Mouse (Mus musculus): ENCODE measurements around the gene Pak1. TPM values are rescaled to one million over a fixed set of nuclear protein-coding genes. Genes with fewer than 3 reads are reported as not detected.

Gene Pak1
- polyA plus RNA-seq, 1 experiment from 2014 or later: 171 TPM

DNA sequence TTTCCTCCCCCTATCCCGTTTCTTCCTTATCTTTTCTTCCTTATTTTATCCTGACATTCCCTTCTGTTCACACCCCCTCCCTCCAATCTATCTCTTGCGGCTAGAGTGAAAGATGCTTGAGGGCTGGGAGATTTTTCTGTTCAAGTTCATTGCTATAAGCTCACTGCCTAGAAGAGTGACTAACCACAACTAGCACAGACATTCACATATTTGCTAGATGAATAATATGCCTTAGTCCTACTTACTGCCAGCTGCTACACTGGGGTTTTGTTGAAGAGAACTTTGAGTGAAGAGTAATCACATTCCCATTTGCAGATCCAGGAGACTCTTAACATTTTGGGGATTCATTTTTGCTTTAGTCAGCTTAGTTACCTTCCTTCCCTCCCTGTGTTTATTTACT lies 4.0 kb downstream of the Pak1 start:
- Histone ChIP-seq H3K4me2 (ENCODE audit: low read length) (no peak overlapping the region), H3K27me3 (ENCODE audit: control insufficient read depth, insufficient read depth, low read length) (no peaks in the 10 kb centered on the region), H3K4me1 (ENCODE audit: control insufficient read depth, insufficient read depth, low read length) (peaks cover 18% of the 10 kb centered on the region), H3K27ac (replicated peaks; ENCODE audit: low read depth, low read length) (no peak overlapping the region), H3K36me3 (ENCODE audit: control insufficient read depth, insufficient read depth, low read length) (no peaks in the 10 kb centered on the region), H3K4me3 (replicated peaks; ENCODE audit: low read depth, low read length) (no peak overlapping the region), H3K9ac (replicated peaks; ENCODE audit: low read length) (no peak overlapping the region), H3K9me3 (ENCODE audit: control insufficient read depth, low read length) (no peaks in the 10 kb centered on the region)
- no peak for ATAC-seq (ENCODE audit: low FRiP score, low TSS enrichment)
- DNase-seq: no peak
- 73% methylated on average over 2 of the region's 2 CpGs for WGBS

DNA sequence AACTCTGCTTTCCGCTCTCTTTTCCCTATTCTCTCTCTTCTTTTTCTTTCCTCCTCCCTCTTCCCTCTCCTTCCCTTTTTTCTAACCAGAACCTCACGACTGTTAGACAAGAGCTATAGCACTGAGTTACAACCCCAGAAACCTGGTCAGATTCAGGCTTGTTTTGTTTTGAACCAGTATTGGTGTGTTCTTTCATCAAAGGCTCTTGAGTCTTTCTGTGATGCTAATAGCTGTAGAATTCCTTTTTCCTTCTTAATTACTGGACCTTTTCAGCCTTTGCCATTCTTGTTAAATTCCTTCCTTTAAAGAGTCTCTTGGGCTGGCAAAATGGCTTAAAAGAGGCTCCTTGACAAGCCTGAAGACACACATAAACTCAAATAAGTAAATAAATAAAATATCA lies 14.8 kb downstream of the Pak1 start:
- WGBS: 42% methylated on average over 2 of the region's 2 CpGs
- Histone ChIP-seq H3K4me3 (replicated peaks; ENCODE audit: low read depth, low read length) (no peak overlapping the region), H3K36me3 (ENCODE audit: control insufficient read depth, insufficient read depth, low read length) (no peaks in the 10 kb centered on the region), H3K4me1 (ENCODE audit: control insufficient read depth, insufficient read depth, low read length) (peaks cover 19% of the 10 kb centered on the region), H3K27me3 (ENCODE audit: control insufficient read depth, insufficient read depth, low read length) (no peaks in the 10 kb centered on the region), H3K9me3 (ENCODE audit: control insufficient read depth, low read length) (no peaks in the 10 kb centered on the region), H3K4me2 (ENCODE audit: low read length) (no peak overlapping the region), H3K27ac (replicated peaks; ENCODE audit: low read depth, low read length) (peak overlapping the region; percentile 53; the same call in 1 of the 2 replicates), H3K9ac (replicated peaks; ENCODE audit: low read length) (no peak overlapping the region)
- no peak for DNase-seq
- no peak for ATAC-seq (ENCODE audit: low FRiP score, low TSS enrichment)

DNA sequence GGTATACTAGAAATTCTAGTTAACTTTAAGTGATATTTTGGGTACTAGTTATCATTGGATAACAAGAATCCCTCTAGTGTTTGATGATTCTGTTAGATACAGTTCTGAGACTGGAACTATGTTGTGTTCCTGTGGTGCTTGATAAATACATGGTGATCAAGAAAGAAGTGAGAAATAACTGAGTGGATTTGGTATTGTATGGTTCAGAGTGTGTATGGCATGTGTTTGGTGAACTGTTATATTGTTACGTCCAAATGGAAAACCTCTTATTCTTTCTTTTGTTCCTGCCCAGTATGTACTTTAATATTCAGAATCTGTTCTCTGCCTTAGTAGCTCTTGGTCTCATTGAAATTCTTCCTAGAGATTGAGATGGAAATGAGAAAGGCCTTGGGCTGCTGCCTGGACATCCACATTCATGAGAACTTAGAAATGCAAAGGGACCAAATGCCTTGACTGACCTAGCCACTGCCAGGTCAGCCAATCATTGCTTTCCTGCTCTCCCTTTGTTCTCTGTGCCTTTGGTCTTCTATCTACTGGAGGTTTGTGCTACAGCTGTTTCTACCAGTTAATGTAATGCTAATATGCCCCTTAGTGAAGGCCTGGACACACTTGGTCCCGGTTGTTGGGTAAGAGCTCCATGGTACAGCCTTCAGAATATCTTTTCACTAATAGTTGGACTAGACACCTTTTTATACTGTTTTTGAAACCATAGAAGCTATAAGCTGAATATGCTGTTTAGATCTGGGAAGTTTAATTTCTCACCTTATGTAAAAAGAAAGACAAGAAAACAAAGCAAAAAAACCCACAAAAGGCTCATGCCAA lies 16.1 kb downstream of the Pak1 start:
- Histone ChIP-seq H3K4me2 (ENCODE audit: low read length) (no peak overlapping the region), H3K4me3 (replicated peaks; ENCODE audit: low read depth, low read length) (no peak overlapping the region), H3K36me3 (ENCODE audit: control insufficient read depth, insufficient read depth, low read length) (no peaks in the 10 kb centered on the region), H3K27me3 (ENCODE audit: control insufficient read depth, insufficient read depth, low read length) (no peaks in the 10 kb centered on the region), H3K27ac (replicated peaks; ENCODE audit: low read depth, low read length) (peak overlapping the region; percentile 70), H3K9ac (replicated peaks; ENCODE audit: low read length) (no peak overlapping the region), H3K4me1 (ENCODE audit: control insufficient read depth, insufficient read depth, low read length) (peaks cover 14% of the 10 kb centered on the region), H3K9me3 (ENCODE audit: control insufficient read depth, low read length) (no peaks in the 10 kb centered on the region)
- ATAC-seq (ENCODE audit: low FRiP score, low TSS enrichment): peak; percentile 88; the same call in 1 of the 2 replicates
- DNase-seq: peak; percentile 63
- WGBS: 6% methylated on average over 2 of the region's 2 CpGs

DNA sequence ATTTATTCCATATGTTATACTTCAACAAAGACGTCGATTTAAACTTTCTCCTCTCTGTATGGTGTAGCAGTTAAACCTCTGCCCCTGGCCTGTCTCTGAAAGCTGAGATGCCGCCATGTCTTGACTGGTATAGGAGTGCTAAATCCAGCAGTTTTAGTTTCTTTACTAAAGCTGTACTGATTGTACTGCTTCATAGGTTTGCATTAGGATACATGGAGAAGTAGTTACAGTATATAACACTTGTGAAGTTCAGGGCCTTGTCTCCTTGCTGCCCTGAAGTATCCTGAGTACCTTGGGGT lies 16.7 kb downstream of the Pak1 start:
- Histone ChIP-seq H3K4me1 (ENCODE audit: control insufficient read depth, insufficient read depth, low read length) (peaks cover 14% of the 10 kb centered on the region), H3K36me3 (ENCODE audit: control insufficient read depth, insufficient read depth, low read length) (no peaks in the 10 kb centered on the region), H3K9ac (replicated peaks; ENCODE audit: low read length) (no peak overlapping the region), H3K27ac (replicated peaks; ENCODE audit: low read depth, low read length) (peak overlapping the region; percentile 70), H3K4me3 (replicated peaks; ENCODE audit: low read depth, low read length) (no peak overlapping the region), H3K27me3 (ENCODE audit: control insufficient read depth, insufficient read depth, low read length) (no peaks in the 10 kb centered on the region), H3K9me3 (ENCODE audit: control insufficient read depth, low read length) (no peaks in the 10 kb centered on the region), H3K4me2 (ENCODE audit: low read length) (no peak overlapping the region)
- ATAC-seq (ENCODE audit: low FRiP score, low TSS enrichment): no peak
- 27% methylated on average over 3 of the region's 3 CpGs for WGBS
- peak; percentile 8 for DNase-seq

DNA sequence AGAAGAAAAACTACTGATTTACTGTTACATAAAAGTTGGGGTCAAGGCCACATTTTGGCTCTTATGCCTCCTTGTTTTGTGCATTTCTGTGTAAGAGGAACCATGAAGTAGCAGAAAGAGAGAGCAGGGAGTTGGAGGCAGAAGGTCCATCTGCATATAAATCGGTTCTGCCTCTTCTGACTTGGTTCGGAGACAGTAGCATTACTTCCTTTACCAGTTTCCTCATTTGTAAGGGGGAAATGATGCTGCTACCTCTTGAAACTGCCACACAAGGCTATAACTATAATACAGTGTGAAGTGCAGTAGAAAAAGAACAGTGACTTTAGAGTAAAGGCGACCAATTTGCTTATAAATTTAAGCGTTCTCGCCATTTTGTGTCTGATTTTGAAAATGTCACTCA lies 21.0 kb downstream of the Pak1 start:
- Histone ChIP-seq H3K4me1 (ENCODE audit: control insufficient read depth, insufficient read depth, low read length) (peaks cover 5% of the 10 kb centered on the region; the same call in 1 of the 2 replicates), H3K27ac (replicated peaks; ENCODE audit: low read depth, low read length) (no peak overlapping the region), H3K9me3 (ENCODE audit: control insufficient read depth, low read length) (no peaks in the 10 kb centered on the region), H3K27me3 (ENCODE audit: control insufficient read depth, insufficient read depth, low read length) (no peaks in the 10 kb centered on the region), H3K9ac (replicated peaks; ENCODE audit: low read length) (no peak overlapping the region), H3K4me3 (replicated peaks; ENCODE audit: low read depth, low read length) (no peak overlapping the region), H3K36me3 (ENCODE audit: control insufficient read depth, insufficient read depth, low read length) (no peaks in the 10 kb centered on the region), H3K4me2 (ENCODE audit: low read length) (no peak overlapping the region)
- 82% methylated on average over 5 of the region's 5 CpGs for WGBS
- DNase-seq (no peak), ATAC-seq (ENCODE audit: low FRiP score, low TSS enrichment) (no peak)

DNA sequence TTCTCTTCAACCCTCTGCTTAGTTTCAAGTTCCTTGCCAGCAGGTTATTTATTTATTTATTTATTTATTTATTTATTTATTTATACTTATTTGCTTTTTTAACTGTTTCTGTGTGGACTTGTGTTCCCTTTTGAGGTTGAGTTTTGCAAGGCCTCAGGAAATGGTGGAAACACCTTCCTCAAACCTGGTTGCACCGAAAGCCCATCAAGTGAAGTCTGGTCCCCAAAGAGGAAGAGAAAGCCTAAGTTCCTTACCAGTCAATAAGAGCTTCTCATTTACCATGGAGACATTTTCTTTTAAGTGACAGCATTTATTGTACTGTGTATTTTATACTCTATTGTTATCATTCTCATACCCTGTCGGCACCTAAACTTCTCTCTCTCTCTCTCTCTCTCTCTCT lies 33.5 kb downstream of the Pak1 start:
- ATAC-seq (ENCODE audit: low FRiP score, low TSS enrichment) (no peak), DNase-seq (no peak)
- no peak overlapping the region for H3K4me2 ChIP-seq (ENCODE audit: low read length)
- H3K36me3 ChIP-seq (ENCODE audit: control insufficient read depth, insufficient read depth, low read length): no peaks in the 10 kb centered on the region
- H3K27ac ChIP-seq (replicated peaks; ENCODE audit: low read depth, low read length): no peak overlapping the region
- H3K4me3 ChIP-seq (replicated peaks; ENCODE audit: low read depth, low read length): no peak overlapping the region
- 80% methylated on average over 2 of the region's 2 CpGs for WGBS
- H3K9me3 ChIP-seq (ENCODE audit: control insufficient read depth, low read length): no peaks in the 10 kb centered on the region
- H3K9ac ChIP-seq (replicated peaks; ENCODE audit: low read length): no peak overlapping the region
- H3K4me1 ChIP-seq (ENCODE audit: control insufficient read depth, insufficient read depth, low read length): no peaks in the 10 kb centered on the region
- no peaks in the 10 kb centered on the region for H3K27me3 ChIP-seq (ENCODE audit: control insufficient read depth, insufficient read depth, low read length)

DNA sequence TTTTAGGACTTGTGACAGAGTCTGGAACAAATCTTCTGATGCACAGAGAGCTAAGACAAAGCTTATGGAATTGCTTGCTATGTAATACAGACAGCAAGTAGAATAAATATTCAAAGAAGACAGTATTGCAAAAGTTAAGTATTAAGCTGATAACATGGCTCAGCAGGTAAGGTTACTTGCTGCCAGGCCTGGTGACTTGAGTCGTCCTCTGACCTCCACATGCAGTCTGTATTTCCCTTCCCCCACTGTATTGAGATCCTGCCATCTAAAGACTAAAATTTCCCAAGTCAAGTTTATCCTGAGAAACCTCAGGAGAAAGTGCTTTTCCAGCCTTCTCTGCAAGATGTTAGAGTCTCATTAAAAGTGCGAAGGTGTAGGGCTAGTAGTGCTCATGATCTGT lies 40.8 kb downstream of the Pak1 start:
- H3K27me3 ChIP-seq (ENCODE audit: control insufficient read depth, insufficient read depth, low read length): no peaks in the 10 kb centered on the region
- H3K36me3 ChIP-seq (ENCODE audit: control insufficient read depth, insufficient read depth, low read length): no peaks in the 10 kb centered on the region
- H3K27ac ChIP-seq (replicated peaks; ENCODE audit: low read depth, low read length): no peak overlapping the region
- no peak overlapping the region for H3K4me3 ChIP-seq (replicated peaks; ENCODE audit: low read depth, low read length)
- no peak overlapping the region for H3K9ac ChIP-seq (replicated peaks; ENCODE audit: low read length)
- H3K9me3 ChIP-seq (ENCODE audit: control insufficient read depth, low read length): no peaks in the 10 kb centered on the region
- DNase-seq: no peak
- 82% methylated on average over 2 of the region's 2 CpGs for WGBS
- H3K4me1 ChIP-seq (ENCODE audit: control insufficient read depth, insufficient read depth, low read length): no peaks in the 10 kb centered on the region
- no peak for ATAC-seq (ENCODE audit: low FRiP score, low TSS enrichment)
- H3K4me2 ChIP-seq (ENCODE audit: low read length): no peak overlapping the region

DNA sequence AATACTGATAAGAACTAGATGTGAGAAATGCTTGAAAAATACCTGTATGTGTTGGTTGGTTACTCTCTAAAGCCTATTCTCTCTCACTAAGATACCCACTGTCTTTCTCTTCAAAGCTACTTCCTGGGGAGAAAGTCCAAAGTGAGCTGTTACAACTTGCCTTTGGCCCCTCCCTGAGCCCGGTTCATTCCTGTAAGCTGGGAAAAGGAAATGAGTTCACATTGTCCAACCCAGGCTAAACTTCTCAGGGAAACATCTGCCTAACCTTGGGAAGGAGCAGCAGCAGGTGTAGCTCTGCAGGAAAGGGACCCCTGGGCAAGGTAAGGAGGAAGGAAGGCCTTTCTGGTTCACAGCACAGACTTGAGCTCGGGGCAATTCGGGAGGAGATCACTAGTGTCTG lies 42.4 kb downstream of the Pak1 start:
- Histone ChIP-seq H3K36me3 (ENCODE audit: control insufficient read depth, insufficient read depth, low read length) (no peaks in the 10 kb centered on the region), H3K9ac (replicated peaks; ENCODE audit: low read length) (no peak overlapping the region), H3K27me3 (ENCODE audit: control insufficient read depth, insufficient read depth, low read length) (no peaks in the 10 kb centered on the region), H3K4me1 (ENCODE audit: control insufficient read depth, insufficient read depth, low read length) (no peaks in the 10 kb centered on the region), H3K27ac (replicated peaks; ENCODE audit: low read depth, low read length) (no peak overlapping the region), H3K4me3 (replicated peaks; ENCODE audit: low read depth, low read length) (no peak overlapping the region), H3K9me3 (ENCODE audit: control insufficient read depth, low read length) (no peaks in the 10 kb centered on the region), H3K4me2 (ENCODE audit: low read length) (no peak overlapping the region)
- DNase-seq: no peak
- no peak for ATAC-seq (ENCODE audit: low FRiP score, low TSS enrichment)
- 73% methylated on average over 3 of the region's 3 CpGs for WGBS

DNA sequence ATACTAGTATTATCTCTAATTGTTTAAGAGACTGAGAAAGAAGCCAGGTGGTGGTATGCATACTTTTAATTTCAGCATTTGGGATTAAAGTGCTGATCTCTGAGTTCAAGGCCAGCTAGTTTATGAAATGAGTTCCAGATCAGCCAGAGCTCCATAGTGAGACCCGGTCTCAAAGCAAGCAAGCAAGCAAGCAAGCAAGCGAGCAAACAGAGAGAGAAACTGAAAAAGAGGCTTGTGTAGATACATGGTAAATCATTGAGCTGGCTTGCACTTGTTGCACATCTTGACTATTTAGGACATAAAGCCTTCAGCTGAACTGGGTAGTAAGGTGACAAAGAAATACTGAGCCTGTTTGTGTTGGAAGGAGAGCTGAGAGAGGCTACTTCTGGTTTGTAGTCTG lies 44.6 kb downstream of the Pak1 start:
- no peak overlapping the region for H3K27ac ChIP-seq (replicated peaks; ENCODE audit: low read depth, low read length)
- DNase-seq: no peak
- WGBS: 87% methylated on average over 2 of the region's 2 CpGs
- no peak overlapping the region for H3K4me3 ChIP-seq (replicated peaks; ENCODE audit: low read depth, low read length)
- H3K4me1 ChIP-seq (ENCODE audit: control insufficient read depth, insufficient read depth, low read length): no peaks in the 10 kb centered on the region
- no peak overlapping the region for H3K9ac ChIP-seq (replicated peaks; ENCODE audit: low read length)
- H3K9me3 ChIP-seq (ENCODE audit: control insufficient read depth, low read length): no peaks in the 10 kb centered on the region
- H3K36me3 ChIP-seq (ENCODE audit: control insufficient read depth, insufficient read depth, low read length): no peaks in the 10 kb centered on the region
- no peak overlapping the region for H3K4me2 ChIP-seq (ENCODE audit: low read length)
- no peaks in the 10 kb centered on the region for H3K27me3 ChIP-seq (ENCODE audit: control insufficient read depth, insufficient read depth, low read length)
- no peak for ATAC-seq (ENCODE audit: low FRiP score, low TSS enrichment)
